Mouse (Mus musculus): ENCODE measurements at regions not wholly inside any gene's neighbourhood (a gene's known extent, or its start where the extent isn't known, plus 50 kb on each side); places are given as distances from the start of the nearest gene placed in this dataset.
A peak's percentile ranks its signal among the peaks of the same experiment; 100 is the strongest.

DNA sequence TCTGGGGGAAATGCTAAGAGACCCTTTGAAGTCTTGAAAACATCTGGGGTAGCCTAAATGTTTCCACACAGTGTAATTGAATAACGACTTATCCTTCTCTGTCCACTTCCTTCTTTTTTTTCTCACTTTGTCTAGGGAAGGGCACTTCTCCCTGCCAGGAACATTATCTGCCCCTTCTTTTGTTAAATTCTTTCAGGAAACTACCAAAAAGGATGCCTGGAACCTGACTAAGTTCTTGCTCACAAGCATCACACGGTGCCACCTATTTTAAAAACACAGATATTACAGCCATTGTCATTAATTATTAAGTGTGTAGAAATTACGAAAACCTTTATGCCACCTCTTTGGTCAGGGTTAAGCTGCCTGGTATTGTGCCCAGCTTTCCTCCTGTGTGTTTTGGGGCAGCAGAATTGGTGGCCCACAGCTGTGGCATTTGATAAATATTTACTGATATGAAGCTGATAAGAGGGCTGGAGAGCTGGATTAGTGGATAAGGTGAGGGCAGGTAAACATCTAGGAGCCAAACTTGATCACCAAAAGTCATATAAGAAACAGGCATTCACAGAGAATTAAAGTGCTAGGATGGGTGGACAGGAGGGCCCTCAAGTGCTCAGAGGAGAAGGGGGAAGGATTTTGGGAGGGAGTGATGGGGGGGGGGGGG is 855.6 kb upstream of the Adgrl2 start:
- H3K36me3 ChIP-seq = no peaks in the 10 kb centered on the region
- H3K4me1 ChIP-seq = peaks cover 19% of the 10 kb centered on the region
- no peak for DNase-seq (ENCODE audit: low spot score)
- H3K9me3 ChIP-seq (replicated peaks) = no peaks in the 10 kb centered on the region
- 68% methylated on average over 3 of the region's 3 CpGs for WGBS
- H3K27me3 ChIP-seq (ENCODE audit: low read depth, poor library complexity, severe bottlenecking) = peaks cover 17% of the 10 kb centered on the region
- H3K4me3 ChIP-seq = no peak overlapping the region
- no peak overlapping the region for H3K27ac ChIP-seq (replicated peaks)

DNA sequence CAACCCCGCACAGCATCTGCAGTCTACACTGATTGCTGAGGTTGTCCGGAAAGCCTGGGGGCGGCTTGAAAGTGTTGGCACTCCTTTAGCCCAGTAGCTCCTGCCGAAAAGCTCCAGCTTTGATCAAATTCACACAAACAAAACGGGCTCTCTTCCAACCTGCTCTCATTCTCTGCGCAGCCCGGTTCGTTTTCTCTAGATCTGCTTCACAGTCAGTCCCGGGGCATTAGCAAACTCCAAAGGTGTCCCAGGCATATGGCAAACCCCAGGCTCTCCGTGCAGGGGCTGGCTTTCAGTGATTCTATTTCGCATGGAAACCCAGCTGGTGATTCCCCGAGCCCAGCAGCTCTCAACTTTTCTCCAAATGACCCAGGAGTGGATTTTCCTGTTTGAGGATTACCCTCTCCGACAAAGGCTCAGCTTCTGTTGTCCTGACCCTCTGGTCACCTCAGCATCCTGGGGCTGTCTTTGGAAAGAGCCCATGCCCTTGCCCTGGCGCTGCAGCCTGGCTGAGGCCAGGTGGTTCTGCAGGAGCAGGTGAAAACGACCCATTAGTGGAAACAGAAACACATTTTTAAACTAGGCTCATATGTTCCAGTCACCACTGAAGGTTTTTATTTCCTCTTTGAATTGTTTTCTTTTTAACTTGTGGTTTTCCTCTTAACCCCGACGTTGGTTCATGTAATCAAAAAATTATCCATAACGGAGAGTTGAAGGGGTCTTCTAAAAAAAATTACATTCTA is 854.9 kb upstream of the Adgrl2 start:
- peaks cover 17% of the 10 kb centered on the region for H3K27me3 ChIP-seq (ENCODE audit: low read depth, poor library complexity, severe bottlenecking)
- peak; percentile 47 for DNase-seq (ENCODE audit: low spot score)
- WGBS = 13% methylated on average over 18 of the region's 18 CpGs
- H3K9me3 ChIP-seq (replicated peaks) = no peaks in the 10 kb centered on the region
- peak overlapping the region; percentile 43 for H3K4me3 ChIP-seq
- peak overlapping the region; percentile 49 for H3K27ac ChIP-seq (replicated peaks)
- H3K36me3 ChIP-seq = no peaks in the 10 kb centered on the region
- peaks cover 19% of the 10 kb centered on the region for H3K4me1 ChIP-seq

DNA sequence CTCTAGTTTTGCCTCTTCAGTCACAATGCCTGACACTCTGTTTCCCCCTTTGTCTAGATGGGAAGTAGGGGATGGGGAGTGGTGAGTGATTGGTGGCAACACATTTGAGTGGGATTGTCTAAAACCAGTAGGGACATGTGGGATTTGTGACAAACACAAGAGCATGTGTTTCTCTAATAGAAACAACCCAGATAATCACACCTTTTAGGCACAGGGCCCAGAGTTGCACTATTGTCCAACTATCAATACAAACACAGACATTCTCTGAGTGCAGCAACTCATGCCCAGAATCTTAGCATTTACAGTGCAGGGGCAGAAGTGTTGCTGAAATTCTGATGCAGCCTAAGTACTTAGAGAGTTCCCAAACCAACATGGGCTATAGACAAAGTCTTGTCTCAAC is 847.6 kb upstream of the Adgrl2 start:
- no peaks in the 10 kb centered on the region for H3K27me3 ChIP-seq (ENCODE audit: low read depth, poor library complexity, severe bottlenecking)
- H3K9me3 ChIP-seq (replicated peaks) = no peaks in the 10 kb centered on the region
- DNase-seq (ENCODE audit: low spot score) = no peak
- H3K27ac ChIP-seq (replicated peaks) = no peak overlapping the region
- no peak overlapping the region for H3K4me3 ChIP-seq
- peaks cover 4% of the 10 kb centered on the region; the same call in 1 of the 2 replicates for H3K4me1 ChIP-seq
- no peaks in the 10 kb centered on the region for H3K36me3 ChIP-seq

DNA sequence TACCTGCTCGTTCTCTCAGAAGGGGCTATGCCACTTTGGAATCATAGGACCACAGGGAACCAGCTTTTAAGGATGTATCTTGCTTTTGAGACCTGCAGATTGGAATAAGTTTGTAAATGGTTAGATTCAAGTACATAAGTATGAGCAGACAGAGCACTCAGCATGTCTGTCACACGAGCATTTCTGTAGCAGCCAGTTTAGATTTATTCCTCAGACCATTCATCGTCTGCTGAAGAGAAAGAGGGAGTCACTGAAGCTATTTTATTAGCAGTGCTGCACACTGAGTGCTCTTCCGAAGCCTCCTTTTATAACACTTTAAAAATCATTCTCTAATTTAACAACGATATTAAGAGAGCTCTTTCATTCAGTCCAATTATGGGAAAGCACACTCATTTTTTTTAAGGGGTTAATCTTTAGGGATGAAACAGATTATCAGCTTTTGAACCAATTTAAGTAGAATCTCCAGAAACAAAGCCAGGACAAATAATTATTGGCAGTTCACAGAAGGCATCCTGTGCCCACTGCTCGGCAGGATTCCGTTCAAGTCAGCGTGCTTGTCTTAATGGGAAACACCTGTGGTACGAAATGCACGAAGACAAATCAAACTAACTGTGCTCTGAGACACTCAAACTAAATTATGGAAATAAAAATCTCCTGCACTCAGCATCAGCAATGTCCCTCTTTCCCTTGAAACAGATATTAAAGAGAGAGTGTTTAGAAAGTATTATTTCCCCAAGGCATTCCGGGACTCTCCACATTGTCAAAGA is 846.3 kb upstream of the Adgrl2 start:
- Histone ChIP-seq H3K27me3 (ENCODE audit: low read depth, poor library complexity, severe bottlenecking) (no peaks in the 10 kb centered on the region), H3K36me3 (no peaks in the 10 kb centered on the region), H3K9me3 (replicated peaks) (no peaks in the 10 kb centered on the region), H3K4me1 (peaks cover 4% of the 10 kb centered on the region; the same call in 1 of the 2 replicates), H3K4me3 (no peak overlapping the region), H3K27ac (replicated peaks) (no peak overlapping the region)
- WGBS = 54% methylated on average over 11 of the region's 11 CpGs
- no peak for DNase-seq (ENCODE audit: low spot score)

DNA sequence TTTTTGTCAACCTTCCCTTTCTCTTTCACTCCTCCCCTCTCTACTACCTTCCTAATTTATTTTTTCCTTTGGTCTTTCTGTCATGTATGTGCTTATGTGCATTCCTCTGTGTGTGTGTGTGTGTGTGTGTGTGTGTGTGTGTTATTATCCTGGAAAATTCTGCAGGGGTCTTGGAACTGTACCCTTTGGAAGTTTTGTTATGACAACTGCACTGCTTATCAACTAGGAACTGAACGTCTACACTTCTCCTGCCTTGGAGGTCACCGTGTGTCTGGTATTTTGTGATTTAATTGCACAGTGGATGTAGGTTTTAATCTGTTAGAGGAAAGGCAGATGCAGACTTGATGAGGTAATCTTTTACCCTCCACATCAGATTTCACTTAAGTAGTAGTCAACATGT is 836.8 kb upstream of the Adgrl2 start:
- no peak overlapping the region for H3K27ac ChIP-seq (replicated peaks)
- H3K4me1 ChIP-seq = peaks cover 21% of the 10 kb centered on the region
- H3K27me3 ChIP-seq (ENCODE audit: low read depth, poor library complexity, severe bottlenecking) = 0 out of 2 replicates have a peak, but pooled peaks cover 5% of the 10 kb centered on the region
- H3K36me3 ChIP-seq = no peaks in the 10 kb centered on the region
- H3K9me3 ChIP-seq (replicated peaks) = no peaks in the 10 kb centered on the region
- H3K4me3 ChIP-seq = no peak overlapping the region
- 45% methylated on average over 2 of the region's 2 CpGs for WGBS
- no peak for DNase-seq (ENCODE audit: low spot score)

DNA sequence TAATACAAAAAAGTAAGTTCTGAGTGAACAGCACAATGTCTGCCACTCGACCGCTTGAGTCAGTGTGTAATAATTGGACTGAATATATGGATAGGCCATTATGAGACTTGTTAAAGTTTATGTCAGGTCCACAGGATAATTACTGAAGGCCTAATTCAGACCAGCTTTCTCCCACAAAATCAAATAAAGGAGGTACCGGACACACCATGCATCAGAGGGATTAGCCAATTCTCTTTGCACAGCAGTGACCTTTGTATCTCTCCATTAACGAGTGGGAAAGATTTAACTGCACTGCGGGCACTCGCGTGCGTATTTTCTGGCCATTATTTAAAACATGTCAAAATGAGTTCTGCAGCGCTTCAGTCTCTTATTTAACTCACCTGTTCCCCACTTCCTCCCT is 836.4 kb upstream of the Adgrl2 start:
- Histone ChIP-seq H3K9me3 (replicated peaks) (no peaks in the 10 kb centered on the region), H3K27ac (replicated peaks) (no peak overlapping the region), H3K36me3 (no peaks in the 10 kb centered on the region), H3K27me3 (ENCODE audit: low read depth, poor library complexity, severe bottlenecking) (0 out of 2 replicates have a peak, but pooled peaks cover 5% of the 10 kb centered on the region), H3K4me3 (no peak overlapping the region), H3K4me1 (peaks cover 21% of the 10 kb centered on the region)
- no peak for DNase-seq (ENCODE audit: low spot score)
- 22% methylated on average over 9 of the region's 9 CpGs for WGBS

DNA sequence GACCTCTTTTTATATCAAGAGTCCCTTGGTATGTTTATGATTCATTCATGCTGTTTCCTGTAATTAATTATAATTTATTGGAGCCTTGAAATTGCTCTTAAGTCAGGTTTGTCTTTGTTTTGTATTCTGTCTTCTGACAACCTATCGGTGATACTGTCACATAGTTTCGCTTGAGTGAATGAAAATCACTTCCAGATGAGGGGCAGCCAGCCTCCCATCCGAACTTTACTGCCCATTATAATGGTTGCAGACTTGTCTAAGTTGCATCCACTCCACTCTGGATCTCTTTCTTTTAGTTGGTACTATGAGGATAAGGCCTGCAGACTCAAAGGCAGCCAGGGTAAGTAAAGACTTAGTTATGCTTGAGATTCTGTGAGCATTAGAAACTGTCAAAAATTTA is 830.3 kb upstream of the Adgrl2 start:
- no peak for DNase-seq (ENCODE audit: low spot score)
- H3K27ac ChIP-seq (replicated peaks) = no peak overlapping the region
- 82% methylated on average over 3 of the region's 3 CpGs for WGBS

DNA sequence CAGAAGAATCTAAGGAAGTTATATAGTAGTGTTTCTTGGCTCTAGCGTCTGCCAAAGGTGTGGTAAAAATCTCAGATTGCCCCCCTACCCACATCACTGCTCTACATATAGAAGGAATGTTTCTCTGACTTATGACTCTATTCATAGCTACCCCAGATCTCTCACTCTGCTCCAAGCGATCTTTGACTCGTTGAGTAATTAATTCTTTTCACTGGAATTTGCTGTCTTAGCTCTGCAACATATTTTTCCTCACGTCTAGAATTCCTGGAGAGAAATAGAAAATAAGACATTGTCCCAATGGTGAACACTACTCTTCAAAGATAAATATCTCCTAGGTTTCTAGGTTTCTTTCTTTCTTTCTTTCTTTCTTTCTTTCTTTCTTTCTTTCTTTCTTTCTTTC is 829.5 kb upstream of the Adgrl2 start:
- no peak overlapping the region for H3K27ac ChIP-seq (replicated peaks)
- no peak overlapping the region for H3K4me3 ChIP-seq
- H3K36me3 ChIP-seq = no peaks in the 10 kb centered on the region
- 82% methylated on average over 4 of the region's 4 CpGs for whole genome bisulfite sequencing
- no peaks in the 10 kb centered on the region for H3K9me3 ChIP-seq (replicated peaks)
- H3K27me3 ChIP-seq (ENCODE audit: low read depth, poor library complexity, severe bottlenecking) = no peaks in the 10 kb centered on the region
- no peaks in the 10 kb centered on the region for H3K4me1 ChIP-seq
- no peak for DNase-seq (ENCODE audit: low spot score)

More for the DNA sequence above, 830.3 kb upstream of the Adgrl2 start:
- Histone ChIP-seq H3K9me3 (replicated peaks) (no peaks in the 10 kb centered on the region), H3K27me3 (ENCODE audit: low read depth, poor library complexity, severe bottlenecking) (no peaks in the 10 kb centered on the region), H3K36me3 (no peaks in the 10 kb centered on the region), H3K4me3 (no peak overlapping the region), H3K4me1 (peaks cover 5% of the 10 kb centered on the region)

DNA sequence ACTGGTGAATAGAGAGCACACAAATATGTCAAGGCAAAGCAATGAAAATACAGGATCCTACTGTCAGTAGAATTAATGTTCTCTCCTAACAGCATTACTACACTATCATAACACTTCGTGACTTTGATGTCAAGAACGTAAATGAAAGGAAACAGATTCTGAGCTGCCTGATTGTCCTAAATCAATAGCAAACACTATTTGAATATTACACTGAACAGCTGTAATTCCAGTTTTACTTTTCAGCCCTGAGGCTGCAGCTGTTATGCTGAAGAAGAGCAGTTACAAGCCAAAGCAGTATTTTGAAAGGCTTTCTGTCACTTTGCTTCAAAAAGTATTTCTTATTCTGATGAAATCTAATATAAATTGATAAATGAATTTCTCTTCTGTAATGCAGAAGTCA is 828.7 kb upstream of the Adgrl2 start:
- Histone ChIP-seq H3K4me1 (no peaks in the 10 kb centered on the region), H3K36me3 (no peaks in the 10 kb centered on the region), H3K9me3 (replicated peaks) (no peaks in the 10 kb centered on the region), H3K27me3 (ENCODE audit: low read depth, poor library complexity, severe bottlenecking) (no peaks in the 10 kb centered on the region), H3K27ac (replicated peaks) (no peak overlapping the region), H3K4me3 (no peak overlapping the region)
- WGBS = 89% methylated on average over 2 of the region's 2 CpGs
- DNase-seq (ENCODE audit: low spot score) = no peak

DNA sequence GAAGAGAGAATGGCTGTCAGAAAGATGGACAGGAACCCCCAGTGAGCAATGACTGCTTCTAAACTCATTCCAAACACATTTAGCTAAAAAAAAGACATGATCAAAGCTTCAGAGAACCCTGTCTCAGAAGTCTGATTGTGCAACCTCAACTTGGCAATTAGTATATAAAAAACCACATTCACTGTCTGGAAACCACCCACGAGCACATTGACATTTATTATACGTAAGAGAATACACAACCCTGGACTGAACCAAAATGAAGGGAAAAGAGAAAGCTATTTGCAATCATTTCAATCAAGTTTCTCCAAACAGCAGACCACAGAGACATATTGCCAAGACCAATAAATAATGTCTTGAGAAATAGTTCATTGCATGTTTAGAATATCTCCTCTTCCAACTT is 820.7 kb upstream of the Adgrl2 start:
- WGBS = 69% methylated on average over 2 of the region's 2 CpGs
- no peaks in the 10 kb centered on the region for H3K4me1 ChIP-seq

DNA sequence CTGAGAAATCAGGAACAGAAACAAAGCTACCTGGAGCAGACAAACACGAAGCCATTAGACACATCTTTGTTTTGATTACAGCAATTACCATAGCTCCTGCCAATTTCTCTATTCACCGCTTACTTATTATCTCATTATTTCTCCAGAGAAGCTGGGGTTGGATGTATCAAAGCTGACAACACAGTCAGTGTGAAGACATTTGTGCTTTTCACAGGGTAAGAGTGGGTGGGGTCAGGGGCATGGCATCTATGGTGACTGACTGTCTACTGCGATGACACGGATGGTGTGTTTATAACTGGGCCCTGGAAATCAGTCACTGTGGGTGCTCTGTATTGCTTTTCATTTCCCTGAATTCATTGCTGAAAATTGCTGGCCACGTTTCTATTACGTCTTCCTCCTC is 815.0 kb upstream of the Adgrl2 start:
- Histone ChIP-seq H3K4me3 (no peak overlapping the region), H3K9me3 (replicated peaks) (no peaks in the 10 kb centered on the region)
- WGBS = 87% methylated on average over 6 of the region's 6 CpGs

More for the DNA sequence above, 820.7 kb upstream of the Adgrl2 start:
- Histone ChIP-seq H3K4me3 (no peak overlapping the region), H3K9me3 (replicated peaks) (no peaks in the 10 kb centered on the region), H3K27me3 (ENCODE audit: low read depth, poor library complexity, severe bottlenecking) (no peaks in the 10 kb centered on the region), H3K36me3 (no peaks in the 10 kb centered on the region), H3K27ac (replicated peaks) (no peak overlapping the region)
- DNase-seq (ENCODE audit: low spot score) = no peak

DNA sequence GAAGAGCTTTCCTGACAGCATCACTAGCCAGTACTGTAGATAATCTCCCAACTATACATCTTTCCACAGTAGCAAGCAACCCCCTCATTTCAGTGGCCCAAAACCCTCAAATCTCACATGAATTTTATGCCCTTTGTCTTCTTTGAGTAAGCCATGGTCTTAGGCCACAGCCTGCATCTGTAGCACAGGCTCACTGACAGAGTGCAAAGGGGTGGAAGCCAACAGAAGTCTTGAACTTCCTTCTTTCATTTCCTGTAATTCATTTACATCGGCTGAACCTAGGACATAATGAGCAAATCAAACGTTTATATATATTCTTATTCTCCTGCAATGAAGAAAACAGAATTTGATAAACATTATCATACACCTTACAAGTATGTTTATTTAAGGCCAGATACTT is 805.8 kb upstream of the Adgrl2 start:
- DNase-seq (ENCODE audit: low spot score) = no peak
- no peaks in the 10 kb centered on the region for H3K9me3 ChIP-seq (replicated peaks)
- no peaks in the 10 kb centered on the region for H3K36me3 ChIP-seq
- H3K27me3 ChIP-seq (ENCODE audit: low read depth, poor library complexity, severe bottlenecking) = no peaks in the 10 kb centered on the region
- no peaks in the 10 kb centered on the region for H3K4me1 ChIP-seq
- H3K27ac ChIP-seq (replicated peaks) = no peak overlapping the region
- WGBS = 88% methylated on average over 2 of the region's 2 CpGs
- no peak overlapping the region for H3K4me3 ChIP-seq

More for the DNA sequence above, 815.0 kb upstream of the Adgrl2 start:
- no peak for DNase-seq (ENCODE audit: low spot score)
- Histone ChIP-seq H3K36me3 (no peaks in the 10 kb centered on the region), H3K27ac (replicated peaks) (no peak overlapping the region), H3K27me3 (ENCODE audit: low read depth, poor library complexity, severe bottlenecking) (no peaks in the 10 kb centered on the region), H3K4me1 (no peaks in the 10 kb centered on the region)

DNA sequence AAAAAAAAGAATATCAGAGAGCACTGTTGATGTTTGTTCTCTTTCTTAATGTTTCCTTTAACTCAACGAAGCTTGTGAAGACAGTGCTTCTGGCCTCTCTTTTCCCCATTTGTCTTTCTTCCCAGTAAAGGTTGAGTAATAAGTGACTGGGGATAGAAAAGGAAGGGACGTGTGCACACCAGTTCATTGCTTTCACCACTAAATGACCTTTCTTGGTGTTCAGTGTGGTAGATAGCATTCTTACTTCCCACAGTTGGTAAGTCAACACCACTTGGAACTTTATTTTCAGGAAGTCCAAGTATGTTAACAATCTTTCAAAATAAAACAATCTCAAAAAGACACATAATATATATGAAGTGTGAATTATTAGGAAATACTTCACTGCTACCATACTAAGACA is 801.2 kb upstream of the Adgrl2 start:
- H3K27me3 ChIP-seq (ENCODE audit: low read depth, poor library complexity, severe bottlenecking) = no peaks in the 10 kb centered on the region
- no peaks in the 10 kb centered on the region for H3K9me3 ChIP-seq (replicated peaks)
- no peaks in the 10 kb centered on the region for H3K36me3 ChIP-seq
- no peak overlapping the region for H3K27ac ChIP-seq (replicated peaks)
- no peaks in the 10 kb centered on the region for H3K4me1 ChIP-seq
- no peak overlapping the region for H3K4me3 ChIP-seq
- DNase-seq (ENCODE audit: low spot score) = no peak
- 81% methylated on average over 2 of the region's 2 CpGs for WGBS
